Mouse (Mus musculus) T-cell, adult 2 months (primary cell): ENCODE results near the gene Zfp956.
"Not testable (repeated sequence)": the region's sequence is repeated elsewhere in the genome, so short reads cannot be mapped to it uniquely, and the experiment has no call there.

Experiments
- DNase-seq: peaks from one replicate; pipeline ENCODE4 v3.0.0; 2022; ENCODE audit warnings: low spot score

Zfp956 gene

GRCm38 (mm10) chr6:47968166-47968565, 15.0 kb downstream of the Zfp956 start:
- DNase-seq = not testable (repeated sequence)

- DNase-seq = no peak
These were observed 21.4 kb downstream of the Zfp956 start for GRCm38 (mm10) chr6:47974599-47974998.

- DNase-seq = peak; percentile 57
These were observed 25.7 kb downstream of the Zfp956 start for GRCm38 (mm10) chr6:47978897-47979368.

GRCm38 (mm10) chr6:47983936-47984335, 30.7 kb downstream of the Zfp956 start:
- no peak for DNase-seq

- no peak for DNase-seq
These were observed 42.5 kb downstream of the Zfp956 start for GRCm38 (mm10) chr6:47995661-47996060.

- DNase-seq = no peak
These were observed 57.5 kb downstream of the Zfp956 start for GRCm38 (mm10) chr6:48010727-48011126.
